Mouse (Mus musculus) heart, adult 2 months (tissue): ENCODE measurements around the gene Dmpk. TPM values are rescaled to one million over a fixed set of nuclear protein-coding genes. Genes with fewer than 3 reads are reported as not detected.
A peak's percentile ranks its signal among the peaks of the same experiment; 100 is the strongest.

Experiments used
- DNase-seq, 2 experiments: peaks; one replicate each; pipeline ENCODE4 v3.0.0; 2021
- H3K27ac ChIP-seq: fragments of 200-600 bp; 2 replicates; pipeline ENCODE4 v1.8.1; 2022
- H3K27me3 ChIP-seq: fragments of 200-500 bp; 2 replicates; pipeline ENCODE4 v1.6.1; 2012; ENCODE audit warnings: mild to moderate bottlenecking, low read length, inconsistent platforms, mixed read lengths; ENCODE audit not compliant: control insufficient read depth, insufficient read depth
- H3K36me3 ChIP-seq: fragments of 200-500 bp; 2 replicates; pipeline ENCODE4 v1.6.1; 2012; ENCODE audit warnings: low read length, inconsistent platforms; ENCODE audit not compliant: control insufficient read depth, insufficient read depth
- H3K4me1 ChIP-seq: fragments of 200-500 bp; 2 replicates; pipeline ENCODE4 v1.6.1; 2011; ENCODE audit warnings: low read length; ENCODE audit not compliant: control insufficient read depth, insufficient read depth
- H3K4me3 ChIP-seq: fragments of 200-600 bp; 2 replicates; pipeline ENCODE4 v1.8.1; 2022
- H3K79me2 ChIP-seq: fragments of 200-500 bp; replicated peaks from 2 replicates; pipeline ENCODE4 v1.6.1; 2012; ENCODE audit warnings: mild to moderate bottlenecking, inconsistent platforms, low read length, moderate library complexity, mixed read lengths; ENCODE audit not compliant: control insufficient read depth, insufficient read depth
- H3K9ac ChIP-seq: fragments of 200-500 bp; 2 replicates; pipeline ENCODE4 v1.6.1; 2012; ENCODE audit warnings: low read depth, mild to moderate bottlenecking, control low read depth, inconsistent platforms, low read length, mixed read lengths
- CTCF ChIP-seq: fragments of 200-600 bp; IDR thresholded peaks from 2 replicates; pipeline ENCODE4 v1.8.1; 2022; ENCODE audit warnings: antibody characterized with exemption, mild to moderate bottlenecking, moderate library complexity
- EP300 ChIP-seq: fragments of 200-500 bp; IDR thresholded peaks from 2 replicates; pipeline ENCODE4 v1.6.1; 2011; ENCODE audit warnings: low read depth, low read length, control low read depth; ENCODE audit not compliant: insufficient read depth
- POLR2A ChIP-seq: fragments of 200-500 bp; IDR thresholded peaks from 2 replicates; pipeline ENCODE4 v1.6.1; 2011; ENCODE audit warnings: mild to moderate bottlenecking, low read depth, low read length, control low read depth; ENCODE audit not compliant: insufficient read depth
- WGBS: fragments of 180-500 bp; shearing (Covaris S2); methylation state at CpG from one replicate; pipeline ENCODE4 v1.1.7; 2018; 5-methylcytosine and 5-hydroxymethylcytosine counted together
- intact Hi-C: fragments of 180-260 bp; cut with DNase I; formaldehyde crosslinking; loops from one replicate; pipeline ENCODE4 v1.15.1; 2025
- polyA plus RNA-seq: library from polyadenylated mRNA; depleted of rRNA; stranded (reverse); fragments of >200 nt; gene quantifications from 2 replicates; pipeline ENCODE4 v1.2.3, GENCODE M21; 2012
- total RNA-seq, 2 experiments: library from RNA; stranded (reverse); gene quantifications; 2 replicates each; pipeline ENCODE4 v1.2.3; 2021

Gene Dmpk
- total and polyA plus RNA-seq, 3 experiments: 482 to 1,460 (median 516) TPM

DNA sequence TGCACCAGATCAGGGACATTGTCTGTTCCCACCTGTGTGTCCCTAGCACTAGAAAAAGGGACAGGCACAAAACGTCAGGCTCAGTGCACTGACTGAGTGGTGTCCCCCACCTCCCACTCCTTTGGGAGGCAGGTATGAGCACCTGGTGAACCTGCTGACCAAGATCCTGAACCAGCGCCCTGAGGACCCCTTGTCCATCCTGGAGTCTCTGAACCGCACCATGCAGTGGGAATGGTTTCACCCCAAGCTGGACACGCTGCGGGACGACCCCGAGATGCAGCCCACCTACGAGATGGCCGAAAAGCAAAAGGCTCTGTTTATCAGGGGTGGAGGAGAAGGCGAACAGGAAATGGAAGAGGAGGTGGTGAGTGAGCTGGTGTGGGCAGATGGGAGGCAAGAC is 26.2 kb upstream of the Dmpk start:
- Histone ChIP-seq H3K27ac (no peak overlapping the region), H3K79me2 (no peaks in the 10 kb centered on the region), H3K4me3 (no peak overlapping the region), H3K36me3 (no peaks in the 10 kb centered on the region), H3K9ac (no peak overlapping the region), H3K4me1 (no peaks in the 10 kb centered on the region), H3K27me3 (no peaks in the 10 kb centered on the region)
- no peak for TF ChIP-seq POLR2A
- TF ChIP-seq EP300: no peak
- no peak for TF ChIP-seq CTCF
- 77% methylated on average over 10 of the region's 10 CpGs for WGBS
- DNase-seq: no peak
- intact Hi-C loops: no loop called here

DNA sequence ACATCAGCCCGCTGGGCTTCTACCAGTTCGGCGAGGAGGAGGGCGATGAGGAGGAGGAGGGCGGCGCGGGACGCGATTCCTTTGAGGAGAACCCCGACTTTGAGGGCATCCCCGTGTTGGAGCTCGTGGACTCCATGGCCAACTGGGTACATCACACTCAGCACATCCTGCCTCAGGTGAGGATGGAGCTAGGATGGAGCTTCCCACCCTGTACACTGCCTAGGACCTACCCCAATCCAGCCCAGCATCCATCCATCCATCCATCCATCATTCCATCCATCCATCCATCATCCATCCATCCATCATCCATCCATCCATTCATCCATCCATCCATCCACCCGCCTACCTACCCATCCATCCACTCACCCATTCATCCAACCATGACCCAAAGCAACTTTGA is 17.8 kb upstream of the Dmpk start:
- intact Hi-C loops: no loop called here

DNA sequence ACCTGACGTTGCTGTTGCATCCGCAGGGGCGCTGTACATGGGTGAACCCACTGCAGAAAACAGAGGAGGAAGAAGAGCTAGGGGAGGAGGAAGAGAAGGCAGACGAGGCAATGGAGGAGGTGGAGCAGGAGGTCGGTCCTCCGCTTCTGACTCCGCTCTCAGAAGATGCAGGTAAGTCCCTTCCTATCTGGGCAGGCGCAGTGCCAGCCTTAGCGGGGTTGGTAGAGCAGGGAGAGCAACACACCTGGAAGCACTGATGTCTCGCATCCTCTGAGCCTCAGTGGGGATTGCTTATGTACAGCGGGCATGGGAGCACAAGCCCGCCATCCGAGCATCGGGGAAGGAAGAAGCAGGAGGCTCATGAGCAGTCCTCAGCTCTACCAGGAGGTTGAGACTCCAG is 16.6 kb upstream of the Dmpk start:
- Histone ChIP-seq H3K27ac (no peak overlapping the region), H3K79me2 (no peaks in the 10 kb centered on the region), H3K36me3 (no peaks in the 10 kb centered on the region), H3K27me3 (peaks cover 10% of the 10 kb centered on the region), H3K4me1 (no peaks in the 10 kb centered on the region), H3K4me3 (no peak overlapping the region), H3K9ac (no peak overlapping the region)
- DNase-seq: no peak
- intact Hi-C loops: no loop called here
- 42% methylated on average over 14 of the region's 14 CpGs for WGBS
- TF ChIP-seq CTCF (no peak), EP300 (no peak), POLR2A (no peak)

More for the DNA sequence above, 17.8 kb upstream of the Dmpk start:
- Histone ChIP-seq H3K4me1 (no peaks in the 10 kb centered on the region), H3K27ac (no peak overlapping the region), H3K27me3 (peaks cover 10% of the 10 kb centered on the region), H3K9ac (no peak overlapping the region), H3K36me3 (no peaks in the 10 kb centered on the region), H3K4me3 (no peak overlapping the region), H3K79me2 (no peaks in the 10 kb centered on the region)
- TF ChIP-seq POLR2A (no peak), CTCF (no peak), EP300 (no peak)
- DNase-seq: no peak
- 45% methylated on average over 13 of the region's 13 CpGs for WGBS

DNA sequence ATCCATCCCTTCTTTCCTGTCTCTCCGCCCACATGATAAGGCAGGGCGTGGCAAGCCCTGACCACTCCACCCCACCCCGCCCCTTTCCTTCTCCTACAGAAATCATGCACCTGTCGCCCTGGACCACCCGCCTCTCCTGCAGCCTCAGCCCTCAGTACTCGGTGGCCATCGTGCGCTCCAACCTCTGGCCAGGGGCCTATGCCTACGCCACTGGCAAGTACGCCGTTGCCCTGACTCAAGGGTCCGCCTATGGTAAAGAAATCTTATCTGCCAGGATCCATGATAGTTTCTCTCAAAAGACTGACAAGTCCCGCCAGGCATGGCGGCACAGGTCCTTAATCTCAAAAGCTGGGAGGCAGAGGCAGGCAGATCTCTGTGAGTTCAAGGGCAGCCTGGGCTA is 15.7 kb upstream of the Dmpk start:
- no peak for DNase-seq
- intact Hi-C loops: loop anchor here (1.0 kb wide), 2 partner anchors 20 to 25 kb away; no protein-coding TSS in a partner anchor
- Histone ChIP-seq H3K27me3 (peaks cover 10% of the 10 kb centered on the region), H3K9ac (no peak overlapping the region), H3K79me2 (no peaks in the 10 kb centered on the region), H3K36me3 (no peaks in the 10 kb centered on the region), H3K4me1 (no peaks in the 10 kb centered on the region), H3K27ac (no peak overlapping the region), H3K4me3 (no peak overlapping the region)
- TF ChIP-seq EP300 (no peak), POLR2A (no peak), CTCF (no peak)
- WGBS: 57% methylated on average over 13 of the region's 14 CpGs

DNA sequence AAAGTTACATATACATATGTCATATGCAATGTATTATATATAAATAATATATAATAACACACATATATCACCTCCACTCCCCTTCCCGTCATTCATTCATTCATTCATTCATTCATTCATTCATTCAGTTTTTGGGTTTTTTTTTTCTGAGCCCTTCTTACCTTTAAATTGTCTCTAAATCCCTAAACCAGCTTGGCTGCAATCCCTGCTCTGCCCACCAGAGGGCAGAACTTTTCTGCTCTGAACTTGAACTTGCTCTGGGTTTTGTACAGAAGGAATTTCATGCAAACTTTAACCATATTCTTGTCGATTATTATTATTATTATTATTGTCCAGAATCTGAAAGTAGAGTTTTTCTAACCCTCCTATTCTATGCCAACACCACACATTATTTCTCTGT is 14.9 kb upstream of the Dmpk start:
- no peaks in the 10 kb centered on the region for H3K79me2 ChIP-seq

DNA sequence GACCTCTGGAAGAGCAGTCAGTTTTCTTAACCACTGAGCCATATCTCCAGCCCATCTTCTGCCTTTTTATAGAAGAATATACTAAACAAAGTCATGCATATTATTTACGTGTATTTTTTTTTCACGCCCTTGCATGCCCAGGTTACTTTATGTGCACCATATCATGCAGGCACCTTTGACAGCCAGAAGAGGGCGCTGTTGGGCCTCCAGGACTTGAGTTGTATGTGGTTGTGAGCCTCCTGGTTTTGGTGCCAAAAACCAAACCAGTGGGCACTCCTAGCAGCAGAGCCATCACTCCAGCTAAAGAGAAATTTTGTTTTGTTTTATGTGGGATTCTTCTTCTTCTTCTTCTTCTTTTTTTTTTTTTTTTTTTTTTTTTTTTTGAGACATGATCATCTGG is 14.1 kb upstream of the Dmpk start:
- H3K36me3 ChIP-seq: no peaks in the 10 kb centered on the region
- intact Hi-C loops: no loop called here
- H3K9ac ChIP-seq: no peak overlapping the region
- DNase-seq: no peak
- 51% methylated on average over 3 of the region's 3 CpGs for WGBS
- H3K4me1 ChIP-seq: no peaks in the 10 kb centered on the region
- peaks cover 10% of the 10 kb centered on the region for H3K27me3 ChIP-seq
- no peak overlapping the region for H3K4me3 ChIP-seq
- peak; percentile 67 for TF ChIP-seq CTCF
- no peak for TF ChIP-seq EP300
- H3K27ac ChIP-seq: no peak overlapping the region
- H3K79me2 ChIP-seq: no peaks in the 10 kb centered on the region

More for the DNA sequence above, 14.9 kb upstream of the Dmpk start:
- DNase-seq: peak; percentile 60 to 84
- Histone ChIP-seq H3K9ac (no peak overlapping the region), H3K27ac (no peak overlapping the region), H3K4me3 (no peak overlapping the region), H3K36me3 (no peaks in the 10 kb centered on the region), H3K4me1 (no peaks in the 10 kb centered on the region), H3K27me3 (peaks cover 10% of the 10 kb centered on the region)
- intact Hi-C loops: loop anchor here (1.0 kb wide), 2 partner anchors 20 to 25 kb away; no protein-coding TSS in a partner anchor
- WGBS: 0% methylated on average over 2 of the region's 2 CpGs
- TF ChIP-seq CTCF: peak; percentile 85
- TF ChIP-seq POLR2A: no peak
- TF ChIP-seq EP300: 0 out of 2 replicates have a peak, but pooled peaks have one; percentile 32
